Comparison of ENCODE assay signal across 9 mouse cellular contexts in the genomic region with DNA sequence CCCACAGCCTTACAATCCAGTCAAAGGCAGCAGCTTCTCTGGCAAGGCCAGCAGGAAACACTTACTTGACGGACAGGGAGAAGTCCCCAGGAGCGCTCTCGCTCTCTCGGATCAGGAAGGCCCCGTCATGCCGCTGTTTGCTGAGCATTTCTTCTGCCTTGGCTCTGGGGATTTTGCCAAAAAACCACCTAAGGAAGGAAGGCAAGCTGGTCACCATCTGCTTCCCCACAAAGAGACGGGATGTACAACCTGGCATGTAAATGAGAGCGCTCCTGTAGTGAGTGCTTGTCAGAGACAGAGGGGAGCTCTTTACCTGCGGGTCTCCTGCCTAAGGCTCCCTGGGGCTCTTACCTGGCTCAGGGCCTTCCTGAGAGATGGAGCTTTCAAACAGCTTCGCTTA. TPM values are rescaled to one million over a fixed set of nuclear protein-coding genes. Genes with fewer than 3 reads are reported as not detected.
DNase-seq lines count a peak whose midpoint lies in the region; ATAC-seq and TF ChIP-seq lines count a peak whose summit lies in the region.
"Had no signal": no experiment of that assay in that cellular context is flagged by ENCODE, and none has a peak within 500 bp of the region (broad histone marks: within the 10 kb centered on the region; RNA-seq: fewer than 3 reads in every experiment).

No protein-coding gene starts in this region.

- H3K36me3 ChIP-seq in forebrain, embryonic 15.5 days = peaks cover 19% of the 10 kb centered on the region
- H3K36me3 ChIP-seq in limb, embryonic 14.5 days (ENCODE audit: control insufficient read depth, insufficient read depth, low read length) = peaks cover 34% of the 10 kb centered on the region
- peaks cover 53% of the 10 kb centered on the region for H3K36me3 ChIP-seq in liver, postnatal 0 days (replicated peaks; ENCODE audit: insufficient read depth, low read length)

- no peaks in the 10 kb centered on the region for H3K27me3 ChIP-seq in cerebellum, adult 2 months (ENCODE audit: control insufficient read depth, insufficient read depth, low read length)
- H3K27me3 ChIP-seq in forebrain, embryonic 15.5 days = no peaks in the 10 kb centered on the region
- no peaks in the 10 kb centered on the region for H3K27me3 ChIP-seq in limb, embryonic 14.5 days (ENCODE audit: control insufficient read depth, insufficient read depth, low read length)
- no peaks in the 10 kb centered on the region for H3K27me3 ChIP-seq in liver, postnatal 0 days (ENCODE audit: insufficient read depth, low read length)

- H3K9me3 ChIP-seq in forebrain, embryonic 15.5 days = no peaks in the 10 kb centered on the region
- H3K9me3 ChIP-seq in limb, embryonic 14.5 days (ENCODE audit: control insufficient read depth, low read length) = no peaks in the 10 kb centered on the region
- no peaks in the 10 kb centered on the region for H3K9me3 ChIP-seq in liver, postnatal 0 days (ENCODE audit: low read length)

- no peak overlapping the region; the same call in 1 of the 2 replicates for H3K9ac ChIP-seq in forebrain, embryonic 15.5 days (replicated peaks)
- 0 out of 2 replicates have a peak overlapping the region, but pooled peaks have one; percentile 8 for H3K9ac ChIP-seq in limb, embryonic 14.5 days (ENCODE audit: low read depth, low read length, severe bottlenecking)
- no peak overlapping the region for H3K9ac ChIP-seq in liver, postnatal 0 days (replicated peaks)

- ATAC-seq in forebrain, embryonic 15.5 days (replicated peaks) = no peak
- ATAC-seq in limb, embryonic 14.5 days (ENCODE audit: low FRiP score, low read depth) = no peak
- ATAC-seq in liver, postnatal 0 days = no peak

- H3K4me3 ChIP-seq in cerebellum, adult 2 months (replicated peaks; ENCODE audit: insufficient read depth, low read depth, low read length) = no peak overlapping the region
- no peak overlapping the region for H3K4me3 ChIP-seq in forebrain, embryonic 15.5 days
- H3K4me3 ChIP-seq in limb, embryonic 14.5 days (replicated peaks; ENCODE audit: low read length) = no peak overlapping the region
- no peak overlapping the region for H3K4me3 ChIP-seq in liver, postnatal 0 days (ENCODE audit: low read depth, low read length)

- 3% methylated on average over 10 of the region's 10 CpGs for WGBS in cerebellum, adult 2 months
- WGBS in forebrain, embryonic 15.5 days = 37% methylated on average over 10 of the region's 10 CpGs
- WGBS in limb, embryonic 14.5 days = 80% methylated on average over 10 of the region's 10 CpGs
- WGBS in liver, postnatal 0 days (ENCODE audit: insufficient replicate concordance) = 86% methylated on average over 10 of the region's 10 CpGs

- peaks cover 48% of the 10 kb centered on the region for H3K4me1 ChIP-seq in cerebellum, adult 2 months (ENCODE audit: control insufficient read depth, insufficient read depth, low read length)
- peaks cover 15% of the 10 kb centered on the region for H3K4me1 ChIP-seq in forebrain, embryonic 15.5 days
- no peaks in the 10 kb centered on the region for H3K4me1 ChIP-seq in limb, embryonic 14.5 days (ENCODE audit: control insufficient read depth, insufficient read depth, low read length)
- H3K4me1 ChIP-seq in liver, postnatal 0 days (ENCODE audit: insufficient read depth) = no peaks in the 10 kb centered on the region

- no peak overlapping the region for H3K4me2 ChIP-seq in forebrain, embryonic 15.5 days (replicated peaks)
- H3K4me2 ChIP-seq in limb, embryonic 14.5 days (replicated peaks; ENCODE audit: low read depth, low read length, severe bottlenecking) = no peak overlapping the region
- H3K4me2 ChIP-seq in liver, postnatal 0 days (ENCODE audit: low read depth, low read length) = no peak overlapping the region

- H3K27ac ChIP-seq in cerebellum, adult 2 months (ENCODE audit: insufficient read depth, low read length) = peak overlapping the region; percentile 98
- peak overlapping the region; percentile 82 for H3K27ac ChIP-seq in forebrain, embryonic 15.5 days (replicated peaks)
- H3K27ac ChIP-seq in limb, embryonic 14.5 days (replicated peaks; ENCODE audit: low read depth, low read length) = no peak overlapping the region
- H3K27ac ChIP-seq in liver, postnatal 0 days (ENCODE audit: low read depth) = no peak overlapping the region
- H3K27ac ChIP-seq: macrophage had no signal

- TF ChIP-seq CTCF in cerebellum, adult 2 months (IDR thresholded peaks at IDR 0.05; ENCODE audit: borderline replicate concordance, insufficient read depth, low read depth, low read length) = no peak
- TF ChIP-seq CTCF in liver, postnatal 0 days (IDR thresholded peaks at IDR 0.05; ENCODE audit: low read depth) = no peak

- 0 out of 2 replicates have a peak, but pooled peaks have one; percentile 14 for TF ChIP-seq POLR2A in cerebellum, adult 2 months (IDR thresholded peaks at IDR 0.05; ENCODE audit: borderline replicate concordance, insufficient read depth, low read length)
- TF ChIP-seq POLR2A in limb, embryonic 14.5 days (IDR thresholded peaks at IDR 0.05; ENCODE audit: borderline replicate concordance, extremely low read depth, insufficient read depth, insufficient read length) = no peak

- peak; percentile 63 for DNase-seq in layer of hippocampus, adult 11-12 months (ENCODE audit: low spot score)
- DNase-seq in layer of hippocampus, adult 9-10 months (ENCODE audit: low spot score) = no peak
- DNase-seq in cerebellum, adult 2 months = peak; percentile 90 to 97
- no peak for DNase-seq in limb, embryonic 14.5 days (ENCODE audit: low spot score)
- DNase-seq in gastrocnemius, postnatal 10 days = no peak
- DNase-seq in liver, postnatal 0 days = no peak
- DNase-seq: thymus, postnatal 25 days had no signal

- no peak for TF ChIP-seq EP300 in liver, postnatal 0 days (IDR thresholded peaks at IDR 0.05; ENCODE audit: low read depth)

RNA-seq across cellular contexts. Expression of gene Slc25a19, which starts 21.6 kb away (rescaled TPM):
- 115 and 123 TPM in 2 replicates for polyA plus RNA-seq in cerebellum, adult 2 months (2012; rRNA removed)
- polyA plus RNA-seq in forebrain, embryonic 15.5 days (2015; fragmentation: Nextera tagmentation; extraction: Ambion mirVana) = 55.3 and 56.1 TPM in 2 replicates
- 30.7 and 36.3 TPM in 2 replicates for polyA plus RNA-seq in limb, embryonic 14.5 days (2012; rRNA removed)
- polyA plus RNA-seq in limb, embryonic 14.5 days (2014; fragmentation: Nextera tagmentation; extraction: Ambion mirVana) = 20.9 and 26.9 TPM in 2 replicates
- total RNA-seq in gastrocnemius, postnatal 10 days (2021) = 10 to 100 TPM; 39.7 to 40.0 TPM
- 6.1 and 6.9 TPM in 2 replicates for polyA plus RNA-seq in liver, postnatal 0 days (2015; fragmentation: Nextera tagmentation; extraction: Ambion mirVana)

RNA-seq across cellular contexts. Expression of gene Mif4gd, which starts 36.9 kb away (rescaled TPM):
- polyA plus RNA-seq in cerebellum, adult 2 months (2012; rRNA removed) = 86.9 and 97.3 TPM in 2 replicates
- polyA plus RNA-seq in forebrain, embryonic 15.5 days (2015; fragmentation: Nextera tagmentation; extraction: Ambion mirVana) = 9.1 and 11.4 TPM in 2 replicates
- 34.2 and 36.1 TPM in 2 replicates for polyA plus RNA-seq in limb, embryonic 14.5 days (2012; rRNA removed)
- polyA plus RNA-seq in limb, embryonic 14.5 days (2014; fragmentation: Nextera tagmentation; extraction: Ambion mirVana) = 23.1 and 23.5 TPM in 2 replicates
- total RNA-seq in gastrocnemius, postnatal 10 days (2021) = 10 to 100 TPM; 38.3 to 38.7 TPM
- polyA plus RNA-seq in liver, postnatal 0 days (2015; fragmentation: Nextera tagmentation; extraction: Ambion mirVana) = 37.9 and 39.9 TPM in 2 replicates

RNA-seq across cellular contexts. Expression of gene Gga3, which starts 45.9 kb away (rescaled TPM):
- 64.2 and 68.0 TPM in 2 replicates for polyA plus RNA-seq in cerebellum, adult 2 months (2012; rRNA removed)
- polyA plus RNA-seq in forebrain, embryonic 15.5 days (2015; fragmentation: Nextera tagmentation; extraction: Ambion mirVana) = 28.1 and 28.2 TPM in 2 replicates
- 39.5 and 48.2 TPM in 2 replicates for polyA plus RNA-seq in limb, embryonic 14.5 days (2012; rRNA removed)
- polyA plus RNA-seq in limb, embryonic 14.5 days (2014; fragmentation: Nextera tagmentation; extraction: Ambion mirVana) = 17.7 and 19.1 TPM in 2 replicates
- 10 to 100 TPM in 1 of 2 experiments, 1 to 10 TPM in 1; 9.3 to 21.6 TPM for total RNA-seq in gastrocnemius, postnatal 10 days (2021)
- 3.0 and 3.5 TPM in 2 replicates for polyA plus RNA-seq in liver, postnatal 0 days (2015; fragmentation: Nextera tagmentation; extraction: Ambion mirVana)

RNA-seq across cellular contexts. Expression of gene Mrps7, which starts 46.0 kb away (rescaled TPM):
- 55.9 and 57.5 TPM in 2 replicates for polyA plus RNA-seq in cerebellum, adult 2 months (2012; rRNA removed)
- polyA plus RNA-seq in forebrain, embryonic 15.5 days (2015; fragmentation: Nextera tagmentation; extraction: Ambion mirVana) = 70.3 and 73.6 TPM in 2 replicates
- polyA plus RNA-seq in limb, embryonic 14.5 days (2012; rRNA removed) = 40.2 and 47.4 TPM in 2 replicates
- polyA plus RNA-seq in limb, embryonic 14.5 days (2014; fragmentation: Nextera tagmentation; extraction: Ambion mirVana) = 86.6 and 89.0 TPM in 2 replicates
- 10 to 100 TPM; 61.1 to 71.6 TPM for total RNA-seq in gastrocnemius, postnatal 10 days (2021)
- 46.4 and 48.9 TPM in 2 replicates for polyA plus RNA-seq in liver, postnatal 0 days (2015; fragmentation: Nextera tagmentation; extraction: Ambion mirVana)

RNA-seq across cellular contexts. Expression of gene Grb2, which starts 58.7 kb away (rescaled TPM):
- 132 and 149 TPM in 2 replicates for polyA plus RNA-seq in cerebellum, adult 2 months (2012; rRNA removed)
- 180 and 199 TPM in 2 replicates for polyA plus RNA-seq in forebrain, embryonic 15.5 days (2015; fragmentation: Nextera tagmentation; extraction: Ambion mirVana)
- polyA plus RNA-seq in limb, embryonic 14.5 days (2012; rRNA removed) = 61.5 and 62.7 TPM in 2 replicates
- 53.8 and 58.0 TPM in 2 replicates for polyA plus RNA-seq in limb, embryonic 14.5 days (2014; fragmentation: Nextera tagmentation; extraction: Ambion mirVana)
- 10 to 100 TPM; 93.7 to 95.9 TPM for total RNA-seq in gastrocnemius, postnatal 10 days (2021)
- 40.4 and 45.6 TPM in 2 replicates for polyA plus RNA-seq in liver, postnatal 0 days (2015; fragmentation: Nextera tagmentation; extraction: Ambion mirVana)

Comparison
In these comparisons a context has a peak if more than half of its experiments do, and no peak if none do; other contexts are left out.
1. DNase-seq: peak in layer of hippocampus, adult 11-12 months (single experiment) and cerebellum, adult 2 months (2 of 2); none in layer of hippocampus, adult 9-10 months (single experiment), limb, embryonic 14.5 days (single experiment), gastrocnemius, postnatal 10 days (single experiment) and liver, postnatal 0 days (single experiment).
2. H3K27ac ChIP-seq: peak in cerebellum, adult 2 months (single experiment) and forebrain, embryonic 15.5 days (single experiment); none in limb, embryonic 14.5 days (single experiment) and liver, postnatal 0 days (single experiment).